Mouse (Mus musculus) CH12.LX (cell line): Measurements from ENCODE around the gene Apba3. TPM values are rescaled to one million over a fixed set of nuclear protein-coding genes. Genes with fewer than 3 reads are reported as not detected.

Experiments
- DNase-seq: peaks from one replicate; pipeline ENCODE4 v3.0.0-alpha.2; 2013; ENCODE audit errors: extremely low read depth
- H3K27ac ChIP-seq: 2 replicates; pipeline ENCODE4 v1.5.1; 2012; ENCODE audit warnings: low read depth, mild to moderate bottlenecking, control low read depth, moderate library complexity; ENCODE audit not compliant: insufficient read depth
- H3K27me3 ChIP-seq: replicated peaks from 2 replicates; pipeline ENCODE3; 2012; ENCODE audit warnings: inconsistent platforms
- H3K36me3 ChIP-seq, 2 experiments: replicated peaks in 1 of 2; 2 replicates each; pipeline versions ENCODE3 to v1.6.1; 2012; ENCODE audit warnings: inconsistent platforms in 1 of 2, low read length in 1 of 2, mild to moderate bottlenecking in 1 of 2, mixed read lengths in 1 of 2, moderate library complexity in 1 of 2; ENCODE audit not compliant: control insufficient read depth in 1 of 2, insufficient read depth in 1 of 2
- H3K4me1 ChIP-seq, 2 experiments: 2 replicates each; pipeline ENCODE4 v1.6.1; 2012; ENCODE audit warnings: inconsistent platforms in 1 of 2, moderate library complexity in 1 of 2; ENCODE audit not compliant: insufficient read depth in 2 of 2, control insufficient read depth in 1 of 2
- H3K4me2 ChIP-seq: 2 replicates; pipeline ENCODE4 v1.6.1; 2012; ENCODE audit warnings: low read depth, mild to moderate bottlenecking, control low read depth; ENCODE audit not compliant: poor library complexity, insufficient read depth, severe bottlenecking
- H3K4me3 ChIP-seq, 3 experiments: fragments of 150-350 bp in 1 of 3; sonication (generic) in 1 of 3; replicated peaks in 1 of 3; 2 replicates each; pipeline versions ENCODE3 to v1.5.1; 2011 to 2012; ENCODE audit warnings: low read depth in 2 of 3, low read length in 2 of 3, mild to moderate bottlenecking in 2 of 3, moderate library complexity in 2 of 3, control low read depth in 1 of 3, improper control_type of control experiment in 1 of 3, inconsistent platforms in 1 of 3, mixed read lengths in 1 of 3; ENCODE audit not compliant: poor library complexity in 1 of 3
- H3K79me2 ChIP-seq: replicated peaks from 2 replicates; pipeline ENCODE4 v1.6.1; 2012; ENCODE audit warnings: mild to moderate bottlenecking, moderate library complexity; ENCODE audit not compliant: control insufficient read depth, poor library complexity, insufficient read depth, severe bottlenecking; ENCODE audit errors: extremely low read depth
- H3K9ac ChIP-seq: 2 replicates; pipeline ENCODE4 v1.6.1; 2012; ENCODE audit warnings: low read depth, mild to moderate bottlenecking, control low read depth, moderate library complexity; ENCODE audit not compliant: insufficient read depth
- H3K9me3 ChIP-seq: replicated peaks from 2 replicates; pipeline ENCODE3; 2012; ENCODE audit warnings: low read length, inconsistent platforms, mixed read lengths
- BHLHE40 ChIP-seq: IDR thresholded peaks from 2 replicates; pipeline ENCODE4 v1.6.1; 2011; ENCODE audit warnings: mild to moderate bottlenecking, low read depth, low read length, improper control_type of control experiment
- CHD1 ChIP-seq: IDR thresholded peaks from 2 replicates; pipeline ENCODE4 v1.6.1; 2012; ENCODE audit warnings: low read depth, low read length, improper control_type of control experiment, inconsistent platforms
- CHD2 ChIP-seq: IDR thresholded peaks from 2 replicates; pipeline ENCODE4 v1.6.1; 2011; ENCODE audit warnings: low read length, improper control_type of control experiment
- CTCF ChIP-seq, 2 experiments: IDR thresholded peaks in 1 of 2; conservative IDR thresholded peaks in 1 of 2; 2 replicates each; pipeline ENCODE4 v1.5.1; 2011 to 2012; ENCODE audit warnings: low read depth in 2 of 2, low read length in 2 of 2, improper control_type of control experiment in 1 of 2, inconsistent platforms in 1 of 2, mild to moderate bottlenecking in 1 of 2, moderate library complexity in 1 of 2
- GABPA ChIP-seq: IDR thresholded peaks from 2 replicates; pipeline ENCODE4 v1.6.1; 2012; ENCODE audit warnings: low read depth, low read length, improper control_type of control experiment, inconsistent platforms; ENCODE audit not compliant: insufficient replicate concordance
- HCFC1 ChIP-seq: IDR thresholded peaks from 2 replicates; pipeline ENCODE4 v1.6.1; 2012; ENCODE audit warnings: low read depth, mild to moderate bottlenecking, inconsistent platforms, low read length, improper control_type of control experiment
- KAT2A ChIP-seq: IDR thresholded peaks from 2 replicates; pipeline ENCODE4 v1.6.1; 2012; ENCODE audit warnings: low read length, improper control_type of control experiment, inconsistent platforms; ENCODE audit not compliant: insufficient replicate concordance
- MAX ChIP-seq: IDR thresholded peaks from 2 replicates; pipeline ENCODE4 v1.6.1; 2011; ENCODE audit warnings: low read length, improper control_type of control experiment
- MXI1 ChIP-seq: IDR thresholded peaks from 2 replicates; pipeline ENCODE4 v1.6.1; 2011; ENCODE audit warnings: mild to moderate bottlenecking, low read depth, low read length, improper control_type of control experiment
- MYC ChIP-seq: IDR thresholded peaks from 2 replicates; pipeline ENCODE4 v1.6.1; 2011; ENCODE audit warnings: low read depth, mild to moderate bottlenecking, improper control_type of control experiment, low read length
- NELFE ChIP-seq: IDR thresholded peaks from 2 replicates; pipeline ENCODE4 v1.6.1; 2011; ENCODE audit warnings: low read depth, low read length, improper control_type of control experiment
- PAX5 ChIP-seq: IDR thresholded peaks from 2 replicates; pipeline ENCODE4 v1.6.1; 2012; ENCODE audit warnings: low read length, inconsistent platforms, mixed read lengths
- RAD21 ChIP-seq: IDR thresholded peaks from 2 replicates; pipeline ENCODE4 v1.6.1; 2011; ENCODE audit warnings: low read depth, mild to moderate bottlenecking, low read length, improper control_type of control experiment, moderate library complexity
- RCOR1 ChIP-seq: conservative IDR thresholded peaks from 2 replicates; pipeline ENCODE4 v1.6.1; 2012; ENCODE audit warnings: low read depth, mild to moderate bottlenecking, inconsistent platforms, low read length, improper control_type of control experiment
- SIN3A ChIP-seq: IDR thresholded peaks from 2 replicates; pipeline ENCODE4 v1.6.1; 2012; ENCODE audit warnings: low read length, improper control_type of control experiment, inconsistent platforms
- SMC3 ChIP-seq: IDR thresholded peaks from 2 replicates; pipeline ENCODE4 v1.6.1; 2011; ENCODE audit warnings: low read depth, low read length, improper control_type of control experiment
- UBTF ChIP-seq: IDR thresholded peaks from 2 replicates; pipeline ENCODE4 v1.6.1; 2012; ENCODE audit warnings: low read depth, mild to moderate bottlenecking, inconsistent platforms, low read length, improper control_type of control experiment, moderate library complexity
- USF1 ChIP-seq: IDR thresholded peaks from 2 replicates; pipeline ENCODE4 v1.6.1; 2014; ENCODE audit warnings: low read depth, mild to moderate bottlenecking, inconsistent platforms, low read length, improper control_type of control experiment
- ZKSCAN1 ChIP-seq: IDR thresholded peaks from 2 replicates; pipeline ENCODE4 v1.6.1; 2012; ENCODE audit warnings: low read depth, inconsistent platforms, low read length, improper control_type of control experiment, borderline replicate concordance
- ZNF384 ChIP-seq: IDR thresholded peaks from 2 replicates; pipeline ENCODE4 v1.6.1; 2012; ENCODE audit warnings: low read depth, low read length, improper control_type of control experiment, inconsistent platforms
- dilution Hi-C: fragments of 300-500 bp; cut with MboI; formaldehyde crosslinking; loops from 2 replicates; pipeline ENCODE4 v1.14.3; 2020; ENCODE audit warnings: low sequenced_read_pairs; ENCODE audit not compliant: extremely low pct_unique_long_range_greater_than_20kb, extremely low pct_ligation_motif_present
- in situ Hi-C: fragments of 300-500 bp; cut with MboI; formaldehyde crosslinking; loops from 3 replicates; pipeline ENCODE4 v1.14.3; 2019; ENCODE audit warnings: low sequenced_read_pairs, low pct_ligation_motif_present, low pct_unique_long_range_greater_than_20kb, mixed read lengths
- polyA plus RNA-seq: library from polyadenylated mRNA; unstranded; fragments of >175 nt; gene quantifications from 2 replicates; pipeline ENCODE4 v1.2.1, GENCODE M21; 2012; ENCODE audit warnings: low read depth; ENCODE audit not compliant: insufficient read length
- total RNA-seq, 2 experiments: library from RNA; depleted of rRNA; stranded (reverse); fragments of 300-350 nt in 1 of 2; fragments of >200 nt in 1 of 2; gene quantifications; 2 replicates each; pipeline ENCODE4 v1.2.3; 2012 to 2014

The Apba3 gene
- total and polyA plus RNA-seq, 3 experiments, result 40.2 to 149 (median 47.4) TPM

DNA sequence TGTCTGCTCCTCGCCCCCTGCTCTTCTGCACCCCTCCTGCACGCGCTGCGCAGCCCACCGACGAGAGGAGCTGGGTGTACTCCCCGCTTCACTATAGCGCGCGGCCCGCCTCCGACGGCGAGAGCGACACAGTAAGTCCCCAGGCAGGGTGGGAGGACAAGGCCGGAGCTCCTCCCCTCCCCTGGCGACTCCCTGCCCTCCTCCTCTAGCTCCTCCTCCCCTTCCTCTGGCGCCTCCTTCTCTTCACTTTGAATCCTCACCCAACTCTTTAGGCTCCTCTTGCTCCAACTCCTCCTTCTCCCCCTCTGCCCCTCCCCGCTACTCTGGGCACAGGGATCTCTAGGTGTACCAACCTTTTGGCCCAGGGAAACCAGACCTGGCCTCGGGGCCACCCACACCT, 50.5 kb downstream of the Apba3 start:
- Histone ChIP-seq H3K9me3 (no peaks in the 10 kb centered on the region), H3K4me2 (no peak overlapping the region), H3K79me2 (peaks cover 12% of the 10 kb centered on the region), H3K9ac (no peak overlapping the region), H3K27ac (no peak overlapping the region), H3K4me1 (peaks cover 12 to 29% of the 10 kb centered on the region in 2 experiments; a peak in 3 of 4 replicates), H3K4me3 (no peak overlapping the region), H3K36me3 (peaks cover 60 to 74% of the 10 kb centered on the region in 2 experiments), H3K27me3 (no peaks in the 10 kb centered on the region)
- TF ChIP-seq RCOR1 (no peak), MAX (no peak), RAD21 (no peak), BHLHE40 (no peak), SMC3 (no peak), SIN3A (no peak), CHD2 (no peak), GABPA (no peak), ZKSCAN1 (no peak), UBTF (no peak), CTCF (conservative IDR thresholded peaks at IDR 0.05 in 1 of 2, IDR thresholded peaks at IDR 0.05 in 1 of 2; ENCODE audit: low read depth in 2 of 2, low read length in 2 of 2) (no peak), MXI1 (no peak)
- dilution Hi-C loops (no loop called here), in situ Hi-C loops (no loop called here)
- no peak for DNase-seq

DNA sequence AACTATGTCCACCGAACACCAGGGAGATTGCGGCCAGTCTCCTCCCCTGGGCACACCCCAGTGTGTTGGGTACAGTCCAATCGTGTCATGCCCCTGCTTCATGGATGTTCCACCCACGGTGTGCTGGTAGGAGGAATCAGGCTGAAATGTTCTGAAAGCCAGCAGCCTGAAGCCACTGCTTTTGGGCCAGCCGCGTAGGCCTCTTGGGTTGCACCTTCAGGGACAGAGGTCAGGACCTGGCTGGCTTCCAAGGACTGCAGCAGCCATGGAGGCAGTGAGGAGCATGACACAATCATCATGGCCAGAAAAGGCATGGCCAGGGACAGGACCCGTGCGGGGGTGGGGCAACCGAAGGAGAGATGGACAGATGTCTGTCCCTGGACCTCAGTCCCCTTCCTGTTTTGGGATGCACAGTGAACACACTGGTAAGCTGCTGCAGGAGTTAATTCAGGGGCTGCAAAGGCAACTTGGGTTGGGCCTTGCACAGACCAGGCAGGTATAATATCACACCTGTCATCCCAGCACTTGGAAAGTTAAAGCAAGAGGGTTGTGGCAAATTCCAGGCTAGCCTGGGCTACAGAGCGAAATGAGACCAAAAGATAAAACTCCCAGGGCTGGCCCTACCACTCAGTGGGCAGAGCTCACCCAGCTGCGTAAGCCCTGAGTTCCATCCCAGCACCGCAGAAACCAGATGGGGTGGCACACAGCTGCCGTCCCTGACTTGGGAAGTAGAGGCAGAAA, 52.0 kb downstream of the Apba3 start:
- H3K4me1 ChIP-seq, result peaks cover 12 to 37% of the 10 kb centered on the region in 2 experiments; a peak in 3 of 4 replicates
- no peak for TF ChIP-seq USF1
- no peak for TF ChIP-seq HCFC1
- no peak for TF ChIP-seq SIN3A
- no peak for TF ChIP-seq ZNF384
- TF ChIP-seq CHD1, result no peak
- no peak for TF ChIP-seq PAX5
- TF ChIP-seq SMC3, result no peak
- no peak for TF ChIP-seq CHD2
- no peak for TF ChIP-seq NELFE
- no peak for TF ChIP-seq MYC
- TF ChIP-seq UBTF, result no peak
- no peak for TF ChIP-seq KAT2A
- H3K36me3 ChIP-seq, result peaks cover 60 to 74% of the 10 kb centered on the region in 2 experiments
- H3K27me3 ChIP-seq, result no peaks in the 10 kb centered on the region
- H3K79me2 ChIP-seq, result peaks cover 15% of the 10 kb centered on the region
- H3K4me2 ChIP-seq, result no peak overlapping the region
- in situ Hi-C loops (no loop called here), dilution Hi-C loops (no loop called here)
- no peak overlapping the region for H3K27ac ChIP-seq
- H3K4me3 ChIP-seq, result no peak overlapping the region
- no peaks in the 10 kb centered on the region for H3K9me3 ChIP-seq
- no peak for DNase-seq
- no peak overlapping the region for H3K9ac ChIP-seq
